Mouse (Mus musculus) cerebellum, adult 2 months (tissue): ENCODE data around the gene Aven. TPM values are rescaled to one million over a fixed set of nuclear protein-coding genes. Genes with fewer than 3 reads are reported as not detected.

Source experiments
- DNase-seq, 2 experiments: peaks; one replicate each; pipeline ENCODE4 v3.0.0; 2021
- H3K27ac ChIP-seq: fragments of 200-500 bp; 2 replicates; pipeline ENCODE4 v1.5.1; 2012; ENCODE audit warnings: low read length, control low read depth, inconsistent platforms; ENCODE audit not compliant: insufficient read depth
- H3K27me3 ChIP-seq: fragments of 200-500 bp; 2 replicates; pipeline ENCODE4 v1.6.1; 2012; ENCODE audit warnings: inconsistent platforms, mild to moderate bottlenecking, low read length, moderate library complexity; ENCODE audit not compliant: control insufficient read depth, insufficient read depth
- H3K4me1 ChIP-seq: fragments of 200-500 bp; 2 replicates; pipeline ENCODE4 v1.6.1; 2011; ENCODE audit warnings: low read length; ENCODE audit not compliant: control insufficient read depth, insufficient read depth
- H3K4me3 ChIP-seq: fragments of 200-500 bp; replicated peaks from 2 replicates; pipeline ENCODE3; 2011; ENCODE audit warnings: mild to moderate bottlenecking, low read depth, low read length, control low read depth; ENCODE audit not compliant: insufficient read depth
- CTCF ChIP-seq: fragments of 200-500 bp; IDR thresholded peaks from 2 replicates; pipeline ENCODE4 v1.5.1; 2011; ENCODE audit warnings: low read depth, mild to moderate bottlenecking, control low read depth, low read length, moderate library complexity, borderline replicate concordance; ENCODE audit not compliant: insufficient read depth
- POLR2A ChIP-seq: fragments of 200-500 bp; IDR thresholded peaks from 2 replicates; pipeline ENCODE4 v1.6.1; 2011; ENCODE audit warnings: low read length, control low read depth, borderline replicate concordance; ENCODE audit not compliant: insufficient read depth
- WGBS: fragments of 180-500 bp; shearing (Covaris S2); methylation state at CpG from one replicate; pipeline ENCODE4 v1.1.7; 2018; 5-methylcytosine and 5-hydroxymethylcytosine counted together
- polyA plus RNA-seq: library from polyadenylated mRNA; depleted of rRNA; stranded (reverse); fragments of >200 nt; gene quantifications from 2 replicates; pipeline ENCODE4 v1.2.3, GENCODE M21; 2012

Gene Aven
- polyA plus RNA-seq, 1 experiment: 19.1 TPM

DNA sequence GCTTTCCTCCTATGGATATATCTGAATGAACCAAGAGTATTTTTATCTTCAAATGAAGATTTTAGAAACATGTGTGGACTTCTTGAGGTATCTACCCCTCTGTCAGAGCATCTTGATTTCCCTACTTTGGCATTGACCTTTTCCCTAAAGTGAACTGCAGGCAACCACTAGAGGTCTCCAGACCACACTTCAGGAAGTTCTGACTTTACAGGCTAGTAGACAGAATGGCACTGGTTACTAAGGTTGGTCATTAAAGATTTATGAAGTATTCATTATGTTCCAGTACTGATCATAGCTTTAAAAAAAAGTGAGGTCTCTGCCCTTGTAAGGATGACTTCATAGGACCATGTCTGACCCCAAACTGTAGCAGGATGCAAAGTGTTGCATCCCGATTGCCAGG, 46.0 kb downstream of the Aven start:
- TF ChIP-seq CTCF: peak; percentile 31; the same call in 1 of the 2 replicates
- no peak for TF ChIP-seq POLR2A
- Histone ChIP-seq H3K27ac (no peak overlapping the region), H3K4me3 (no peak overlapping the region), H3K27me3 (no peaks in the 10 kb centered on the region), H3K4me1 (no peaks in the 10 kb centered on the region)
- DNase-seq: peak in 1 of 2 experiments; percentile 4
- 97% methylated on average over 1 of the region's 1 CpGs for WGBS

GRCm38 (mm10) chr2:112541695-112542285, 49.0 kb downstream of the Aven start:
- Histone ChIP-seq H3K4me3 (no peak overlapping the region), H3K27ac (no peak overlapping the region), H3K27me3 (no peaks in the 10 kb centered on the region), H3K4me1 (no peaks in the 10 kb centered on the region)
- TF ChIP-seq POLR2A: no peak
- no peak for TF ChIP-seq CTCF
- WGBS: 41% methylated on average over 5 of the region's 5 CpGs
- DNase-seq: no peak

DNA sequence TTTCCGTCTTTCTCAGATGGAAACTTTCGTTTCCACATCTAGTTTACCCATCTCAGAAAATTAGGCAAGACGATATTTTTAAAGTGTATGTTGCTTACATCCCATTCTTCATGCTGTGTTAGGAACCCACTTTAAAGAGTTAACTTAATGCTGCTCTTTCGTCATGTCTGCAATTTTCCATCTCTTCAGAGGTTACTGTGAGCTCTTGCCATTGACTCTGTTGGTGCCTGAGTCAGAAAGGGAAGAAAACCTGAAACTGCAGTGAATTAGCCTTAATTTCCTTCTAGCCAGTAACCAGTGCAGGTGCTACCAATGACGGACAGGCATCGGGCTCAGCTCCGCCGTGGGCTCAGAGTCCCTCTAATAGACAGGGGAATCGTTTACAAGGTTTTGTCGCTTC, 63.8 kb downstream of the Aven start:
- H3K4me1 ChIP-seq: no peaks in the 10 kb centered on the region
- DNase-seq: no peak

DNA sequence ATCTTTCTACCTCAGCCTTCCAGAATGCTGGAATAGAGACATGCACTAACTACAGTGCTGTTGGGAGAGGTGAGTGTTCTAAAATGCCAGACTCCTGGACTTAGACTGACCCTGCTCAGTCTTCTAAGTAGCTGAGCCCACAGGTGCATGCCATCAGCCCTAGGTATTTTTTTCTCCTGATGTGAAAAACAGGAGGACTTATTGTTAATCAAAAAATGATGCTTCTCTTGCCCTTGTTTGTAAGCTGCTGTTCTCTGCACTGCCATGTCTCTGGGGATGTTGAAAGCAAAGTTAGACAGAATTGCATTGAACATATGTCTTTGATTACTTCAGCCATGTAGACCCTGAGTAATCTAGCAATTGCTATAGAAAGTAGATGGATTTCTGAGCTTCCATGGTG, 64.7 kb downstream of the Aven start:
- Histone ChIP-seq H3K27me3 (no peaks in the 10 kb centered on the region), H3K4me1 (no peaks in the 10 kb centered on the region), H3K4me3 (no peak overlapping the region), H3K27ac (no peak overlapping the region)
- TF ChIP-seq POLR2A (no peak), CTCF (no peak)
- DNase-seq: no peak

More for the DNA sequence above, 63.8 kb downstream of the Aven start:
- Histone ChIP-seq H3K27me3 (no peaks in the 10 kb centered on the region), H3K27ac (no peak overlapping the region), H3K4me3 (no peak overlapping the region)
- TF ChIP-seq POLR2A (no peak), CTCF (no peak)
- WGBS: 94% methylated on average over 10 of the region's 10 CpGs

GRCm38 (mm10) chr2:112561549-112561948, 68.8 kb downstream of the Aven start:
- DNase-seq: no peak
- Histone ChIP-seq H3K4me3 (no peak overlapping the region), H3K4me1 (no peaks in the 10 kb centered on the region; the same call in 1 of the 2 replicates), H3K27me3 (no peaks in the 10 kb centered on the region), H3K27ac (no peak overlapping the region)
- WGBS: 70% methylated on average over 7 of the region's 7 CpGs
- TF ChIP-seq POLR2A: no peak
- TF ChIP-seq CTCF: no peak

GRCm38 (mm10) chr2:112565060-112565459, 72.3 kb downstream of the Aven start:
- TF ChIP-seq POLR2A (no peak), CTCF (no peak)
- WGBS: 100% methylated on average over 1 of the region's 1 CpGs
- H3K4me1 ChIP-seq: no peaks in the 10 kb centered on the region; the same call in 1 of the 2 replicates
- no peak overlapping the region for H3K27ac ChIP-seq
- no peak overlapping the region for H3K4me3 ChIP-seq
- H3K27me3 ChIP-seq: no peaks in the 10 kb centered on the region
- no peak for DNase-seq

- H3K4me1 ChIP-seq: no peaks in the 10 kb centered on the region; the same call in 1 of the 2 replicates
- H3K27ac ChIP-seq: no peak overlapping the region
- WGBS: 75% methylated on average over 4 of the region's 4 CpGs
- H3K27me3 ChIP-seq: no peaks in the 10 kb centered on the region
- no peak overlapping the region for H3K4me3 ChIP-seq
- no peak for DNase-seq
- TF ChIP-seq POLR2A (no peak), CTCF (no peak)
Measured at GRCm38 (mm10) chr2:112566290-112567085, 73.7 kb downstream of the Aven start.

- no peaks in the 10 kb centered on the region for H3K27me3 ChIP-seq
- 47% methylated on average over 4 of the region's 4 CpGs for WGBS
Measured at GRCm38 (mm10) chr2:112567786-112568185, 75.0 kb downstream of the Aven start.

More at GRCm38 (mm10) chr2:112567786-112568185, 75.0 kb downstream of the Aven start:
- TF ChIP-seq CTCF (no peak), POLR2A (no peak)
- Histone ChIP-seq H3K4me3 (no peak overlapping the region), H3K4me1 (no peaks in the 10 kb centered on the region; the same call in 1 of the 2 replicates), H3K27ac (no peak overlapping the region)
- peak; percentile 25 to 29 for DNase-seq
